In the genomic region with DNA sequence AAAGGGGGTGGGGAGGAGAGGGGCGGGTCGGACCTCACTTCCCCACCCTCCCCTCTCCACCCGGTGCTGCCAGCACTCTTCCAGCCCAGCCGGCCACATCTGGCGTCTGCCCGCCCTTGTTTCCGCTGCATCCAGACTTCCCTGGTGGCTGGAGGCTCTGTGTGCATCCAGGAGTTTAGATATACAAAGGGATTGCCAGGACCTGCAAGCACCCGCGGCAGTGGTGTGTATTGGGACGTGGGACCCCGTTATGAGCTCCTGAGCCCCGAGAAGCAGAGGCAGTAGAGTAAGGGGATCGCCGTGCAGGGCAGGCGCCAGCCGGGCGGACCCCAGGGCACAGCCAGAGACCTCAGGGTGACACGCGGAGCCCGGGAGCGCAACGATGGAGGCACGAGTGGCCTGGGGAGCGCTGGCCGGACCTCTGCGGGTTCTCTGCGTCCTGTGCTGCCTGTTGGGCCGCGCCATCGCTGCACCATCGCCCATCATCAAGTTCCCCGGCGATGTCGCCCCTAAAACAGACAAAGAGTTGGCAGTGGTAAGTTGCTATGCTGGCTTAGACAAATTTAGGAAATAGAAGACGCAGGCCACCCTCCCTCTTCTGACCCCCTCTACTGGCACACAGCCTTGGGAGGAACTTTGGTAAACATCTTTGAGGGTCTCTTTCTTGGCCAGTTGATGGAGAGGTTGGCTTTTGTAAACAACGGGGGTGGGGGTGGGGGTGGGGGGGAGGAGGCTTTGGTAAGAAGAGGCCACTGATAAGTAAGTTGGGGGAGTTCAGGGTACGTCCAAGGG, we compare ENCODE assay signal across 8 mouse cellular contexts. TPM values are rescaled to one million over a fixed set of nuclear protein-coding genes. Genes with fewer than 3 reads are reported as not detected.
DNase-seq lines count a peak whose midpoint lies in the region; ATAC-seq and TF ChIP-seq lines count a peak whose summit lies in the region.

A gene (plus strand): TSS at position 49 of the 792 bp plus-strand sequence.

- no peaks in the 10 kb centered on the region for H3K9me3 ChIP-seq in hindbrain, embryonic 14.5 days (ENCODE audit: control insufficient read depth, low read length)
- no peaks in the 10 kb centered on the region for H3K9me3 ChIP-seq in liver, postnatal 0 days (ENCODE audit: low read length)

- ATAC-seq in hindbrain, embryonic 14.5 days (ENCODE audit: low FRiP score): peak; percentile 43; the same call in 1 of the 2 replicates
- ATAC-seq in liver, postnatal 0 days: no peak
- no peak for ATAC-seq in megakaryocyte-erythroid progenitor cell, adult 5-6 weeks (replicated peaks; ENCODE audit: low FRiP score, low TSS enrichment, poor library complexity, severe bottlenecking)

- H3K4me3 ChIP-seq in hindbrain, embryonic 14.5 days (replicated peaks; ENCODE audit: low read length): peak within 1 kb of the TSS; percentile 46
- peak within 1 kb of the TSS; percentile 17 for H3K4me3 ChIP-seq in liver, postnatal 0 days (ENCODE audit: low read depth, low read length)
- peak within 1 kb of the TSS; percentile 4; the same call in 1 of the 2 replicates for H3K4me3 ChIP-seq in olfactory bulb, adult 2 months (ENCODE audit: insufficient read depth, low read depth, low read length)
- H3K4me3 ChIP-seq in cerebellum, adult 2 months (replicated peaks; ENCODE audit: insufficient read depth, low read depth, low read length): no peak within 1 kb of the TSS

- peak within 1 kb of the TSS; percentile 74 for H3K9ac ChIP-seq in hindbrain, embryonic 14.5 days
- no peak within 1 kb of the TSS for H3K9ac ChIP-seq in liver, postnatal 0 days (replicated peaks)

- TF ChIP-seq CTCF in liver, postnatal 0 days (IDR thresholded peaks at IDR 0.05; ENCODE audit: low read depth): no peak
- TF ChIP-seq CTCF in olfactory bulb, adult 2 months (IDR thresholded peaks at IDR 0.05; ENCODE audit: insufficient read depth, low read depth, low read length): 0 out of 2 replicates have a peak, but pooled peaks have one; percentile 9
- no peak for TF ChIP-seq CTCF in cerebellum, adult 2 months (IDR thresholded peaks at IDR 0.05; ENCODE audit: borderline replicate concordance, insufficient read depth, low read depth, low read length)

- no peaks in the 10 kb centered on the region for H3K36me3 ChIP-seq in hindbrain, embryonic 14.5 days (replicated peaks; ENCODE audit: control insufficient read depth, insufficient read depth)
- no peaks in the 10 kb centered on the region for H3K36me3 ChIP-seq in liver, postnatal 0 days (replicated peaks; ENCODE audit: insufficient read depth, low read length)

- H3K27me3 ChIP-seq in hindbrain, embryonic 14.5 days (ENCODE audit: control insufficient read depth, insufficient read depth, low read length): no peaks in the 10 kb centered on the region
- H3K27me3 ChIP-seq in liver, postnatal 0 days (ENCODE audit: insufficient read depth, low read length): peaks cover 13% of the 10 kb centered on the region
- no peaks in the 10 kb centered on the region; the same call in 1 of the 2 replicates for H3K27me3 ChIP-seq in cerebellum, adult 2 months (ENCODE audit: control insufficient read depth, insufficient read depth, low read length)

- 2% methylated on average over 37 of the region's 37 CpGs for WGBS in hindbrain, embryonic 14.5 days
- WGBS in liver, postnatal 0 days (ENCODE audit: insufficient replicate concordance): 3% methylated on average over 33 of the region's 37 CpGs
- 9% methylated on average over 36 of the region's 37 CpGs for WGBS in olfactory bulb, adult 2 months
- 2% methylated on average over 37 of the region's 37 CpGs for WGBS in cerebellum, adult 2 months

- peak within 1 kb of the TSS; percentile 81 for H3K4me2 ChIP-seq in hindbrain, embryonic 14.5 days (replicated peaks)
- peak within 1 kb of the TSS; percentile 36 for H3K4me2 ChIP-seq in liver, postnatal 0 days (ENCODE audit: low read depth, low read length)

- peak; percentile 17 to 43 for DNase-seq in urinary bladder, adult 18-20 months (ENCODE audit: low spot score in 2 of 2)
- no peak for DNase-seq in urinary bladder, postnatal 10 days (ENCODE audit: low spot score)
- peak; percentile 40 to 61 for DNase-seq in gastrocnemius, adult 8-10 months (ENCODE audit: low spot score in 2 of 2)
- DNase-seq in hindbrain, embryonic 14.5 days (ENCODE audit: low spot score): no peak
- peak; percentile 16 for DNase-seq in liver, postnatal 0 days
- no peak for DNase-seq in cerebellum, adult 2 months

- no peak for TF ChIP-seq EP300 in liver, postnatal 0 days (IDR thresholded peaks at IDR 0.05; ENCODE audit: low read depth)

- peaks cover 12% of the 10 kb centered on the region for H3K4me1 ChIP-seq in hindbrain, embryonic 14.5 days (replicated peaks; ENCODE audit: control insufficient read depth, insufficient read depth, low read length)
- no peaks in the 10 kb centered on the region for H3K4me1 ChIP-seq in liver, postnatal 0 days (ENCODE audit: insufficient read depth)
- peaks cover 8% of the 10 kb centered on the region for H3K4me1 ChIP-seq in olfactory bulb, adult 2 months (ENCODE audit: control insufficient read depth, insufficient read depth, low read length)
- no peaks in the 10 kb centered on the region for H3K4me1 ChIP-seq in cerebellum, adult 2 months (ENCODE audit: control insufficient read depth, insufficient read depth, low read length)

- no peak within 1 kb of the TSS for H3K27ac ChIP-seq in hindbrain, embryonic 14.5 days
- H3K27ac ChIP-seq in liver, postnatal 0 days (ENCODE audit: low read depth): no peak within 1 kb of the TSS
- H3K27ac ChIP-seq in olfactory bulb, adult 2 months (ENCODE audit: insufficient read depth, low read depth, low read length): no peak within 1 kb of the TSS
- no peak within 1 kb of the TSS for H3K27ac ChIP-seq in cerebellum, adult 2 months (ENCODE audit: insufficient read depth, low read length)

- no peak for TF ChIP-seq POLR2A in olfactory bulb, adult 2 months (IDR thresholded peaks at IDR 0.05; ENCODE audit: insufficient read depth, low read depth, low read length)
- TF ChIP-seq POLR2A in cerebellum, adult 2 months (IDR thresholded peaks at IDR 0.05; ENCODE audit: borderline replicate concordance, insufficient read depth, low read length): no peak

RNA-seq across cellular contexts. Expression of the gene that starts here (rescaled TPM):
- total RNA-seq in gastrocnemius, adult 8-10 months (2022): 10 to 100 TPM; 19.7 to 42.4 (median 25.2) TPM
- polyA plus RNA-seq in hindbrain, embryonic 14.5 days (2014; fragmentation: Nextera tagmentation; extraction: Ambion mirVana): 33.8 and 35.9 TPM in 2 replicates
- polyA plus RNA-seq in liver, postnatal 0 days (2015; fragmentation: Nextera tagmentation; extraction: Ambion mirVana): 9.6 and 9.8 TPM in 2 replicates
- not detected in 2 replicates for polyA plus RNA-seq in olfactory bulb, adult 2 months (2012; ENCODE audit: insufficient read depth, insufficient read length, low replicate concordance, missing spikeins)
- not detected in 2 replicates for total RNA-seq in megakaryocyte-erythroid progenitor cell, adult 5-6 weeks (2014; fragmentation: Nextera tagmentation)
- total RNA-seq in megakaryocyte-erythroid progenitor cell, adult 5-6 weeks (2017): 3.1 TPM in 1 of 2 replicates, not detected in the other
- 2.8 TPM in 2 replicates for polyA plus RNA-seq in cerebellum, adult 2 months (2012; rRNA removed)

Comparison
In these comparisons a context has a peak if more than half of its experiments do, and no peak if none do; other contexts are left out.
1. RNA of the gene that starts here (total RNA-seq): 19.7 to 42.4 TPM in gastrocnemius, adult 8-10 months; 3.1 TPM in megakaryocyte-erythroid progenitor cell, adult 5-6 weeks; every median in the first group is over 4 times any median in the second.
2. DNase-seq: peak in urinary bladder, adult 18-20 months (2 of 2), gastrocnemius, adult 8-10 months (2 of 2) and liver, postnatal 0 days (single experiment); none in urinary bladder, postnatal 10 days (single experiment), hindbrain, embryonic 14.5 days (single experiment) and cerebellum, adult 2 months (0 of 2).